Mouse (Mus musculus) neural tube, embryonic 12.5 days (tissue): ENCODE measurements around the gene Thoc6. TPM values are rescaled to one million over a fixed set of nuclear protein-coding genes. Genes with fewer than 3 reads are reported as not detected.

Experiments used
- ATAC-seq: fragments of 200-750 bp; cut with Nextera tagmentation; 2 replicates; pipeline ENCODE4 v1.8.0; 2017; ENCODE audit warnings: low read depth, mild to moderate bottlenecking, moderate TSS enrichment, moderate library complexity; ENCODE audit not compliant: low FRiP score
- H3K27ac ChIP-seq: fragments of 300-500 bp; sonication (generic); 2 replicates; pipeline ENCODE4 v1.5.1; 2016
- H3K27me3 ChIP-seq: fragments of 300-500 bp; sonication (generic); replicated peaks from 2 replicates; pipeline ENCODE4 v1.6.1; 2016; ENCODE audit warnings: mild to moderate bottlenecking
- H3K36me3 ChIP-seq: fragments of 300-500 bp; sonication (generic); 2 replicates; pipeline ENCODE4 v1.6.1; 2016; ENCODE audit warnings: mild to moderate bottlenecking
- H3K4me1 ChIP-seq: fragments of 300-500 bp; sonication (generic); 2 replicates; pipeline ENCODE4 v1.6.1; 2016
- H3K4me2 ChIP-seq: fragments of 300-500 bp; sonication (generic); replicated peaks from 2 replicates; pipeline ENCODE4 v1.6.1; 2016; ENCODE audit warnings: mild to moderate bottlenecking
- H3K4me3 ChIP-seq: fragments of 300-500 bp; sonication (generic); 2 replicates; pipeline ENCODE4 v1.5.1; 2016
- H3K9ac ChIP-seq: fragments of 300-500 bp; sonication (generic); 2 replicates; pipeline ENCODE4 v1.6.1; 2016; ENCODE audit warnings: mild to moderate bottlenecking
- H3K9me3 ChIP-seq: fragments of 300-500 bp; sonication (generic); 2 replicates; pipeline ENCODE4 v1.6.1; 2016; ENCODE audit warnings: mild to moderate bottlenecking
- WGBS: fragments of 180-500 bp; shearing (Covaris S2); methylation state at CpG from one replicate; pipeline ENCODE4 v1.1.7; 2016; 5-methylcytosine and 5-hydroxymethylcytosine counted together
- polyA plus RNA-seq: library from polyadenylated mRNA; unstranded; fragments of >200 nt; fragmentation: Nextera tagmentation; extraction: Ambion mirVana; gene quantifications from 2 replicates; pipeline ENCODE4 v1.2.1, GENCODE M21; 2016

Thoc6 gene
- polyA plus RNA-seq, 1 experiment from 2014 or later: 54.0 TPM

GRCm38 (mm10) chr17:23675564-23676281, 2.0 kb upstream of the Thoc6 start:
- Histone ChIP-seq H3K4me2 (peak overlapping the region; percentile 95), H3K36me3 (no peaks in the 10 kb centered on the region; the same call in 1 of the 2 replicates), H3K9ac (0 out of 2 replicates have a peak overlapping the region, but pooled peaks have one; percentile 52), H3K27me3 (peaks cover 55% of the 10 kb centered on the region), H3K4me1 (peaks cover 37% of the 10 kb centered on the region), H3K4me3 (peak overlapping the region; percentile 40; the same call in 1 of the 2 replicates), H3K9me3 (no peaks in the 10 kb centered on the region), H3K27ac (no peak overlapping the region)
- ATAC-seq: no peak
- 10% methylated on average over 15 of the region's 15 CpGs for WGBS

GRCm38 (mm10) chr17:23675127-23675526, 1.4 kb upstream of the Thoc6 start:
- no peak overlapping the region for H3K27ac ChIP-seq
- H3K27me3 ChIP-seq: peaks cover 49% of the 10 kb centered on the region
- H3K4me2 ChIP-seq: peak overlapping the region; percentile 95; the same call in 1 of the 2 replicates
- no peak overlapping the region for H3K4me3 ChIP-seq
- H3K9me3 ChIP-seq: no peaks in the 10 kb centered on the region
- peaks cover 37% of the 10 kb centered on the region for H3K4me1 ChIP-seq
- H3K36me3 ChIP-seq: peaks cover 5% of the 10 kb centered on the region
- WGBS: 57% methylated on average over 5 of the region's 5 CpGs
- no peak overlapping the region for H3K9ac ChIP-seq
- no peak for ATAC-seq

GRCm38 (mm10) chr17:23674271-23674952, 730 bp upstream of the Thoc6 start:
- Histone ChIP-seq H3K27ac (no peak overlapping the region), H3K4me2 (peak overlapping the region; percentile 77), H3K36me3 (peaks cover 11% of the 10 kb centered on the region), H3K9me3 (no peaks in the 10 kb centered on the region), H3K4me3 (peak overlapping the region; percentile 56), H3K27me3 (peaks cover 42% of the 10 kb centered on the region), H3K4me1 (peaks cover 33% of the 10 kb centered on the region), H3K9ac (peak overlapping the region; percentile 61; the same call in 1 of the 2 replicates)
- 44% methylated on average over 9 of the region's 9 CpGs for WGBS
- no peak for ATAC-seq

- H3K4me3 ChIP-seq: no peak overlapping the region
- H3K27me3 ChIP-seq: peaks cover 26% of the 10 kb centered on the region
- no peaks in the 10 kb centered on the region for H3K9me3 ChIP-seq
- H3K9ac ChIP-seq: no peak overlapping the region
- no peak for ATAC-seq
- peaks cover 26% of the 10 kb centered on the region for H3K36me3 ChIP-seq
- H3K4me2 ChIP-seq: peak overlapping the region; percentile 77
- WGBS: 71% methylated on average over 3 of the region's 3 CpGs
- no peak overlapping the region for H3K27ac ChIP-seq
- peaks cover 29% of the 10 kb centered on the region for H3K4me1 ChIP-seq
Measured at GRCm38 (mm10) chr17:23672761-23673160, 921 bp downstream of the Thoc6 start.

GRCm38 (mm10) chr17:23671519-23671918, 2.2 kb downstream of the Thoc6 start:
- H3K4me2 ChIP-seq: no peak overlapping the region
- no peak overlapping the region for H3K4me3 ChIP-seq
- H3K27ac ChIP-seq: no peak overlapping the region
- peaks cover 24% of the 10 kb centered on the region for H3K4me1 ChIP-seq
- H3K9me3 ChIP-seq: no peaks in the 10 kb centered on the region
- peaks cover 22% of the 10 kb centered on the region for H3K27me3 ChIP-seq
- no peak for ATAC-seq
- WGBS: 96% methylated on average over 3 of the region's 3 CpGs
- no peak overlapping the region for H3K9ac ChIP-seq
- peaks cover 38% of the 10 kb centered on the region for H3K36me3 ChIP-seq

GRCm38 (mm10) chr17:23670516-23671074, 3.1 kb downstream of the Thoc6 start:
- Histone ChIP-seq H3K9me3 (no peaks in the 10 kb centered on the region), H3K9ac (no peak overlapping the region), H3K4me3 (no peak overlapping the region), H3K27me3 (peaks cover 13% of the 10 kb centered on the region), H3K27ac (no peak overlapping the region), H3K4me1 (peaks cover 15% of the 10 kb centered on the region), H3K36me3 (peaks cover 41% of the 10 kb centered on the region), H3K4me2 (no peak overlapping the region)
- 96% methylated on average over 7 of the region's 7 CpGs for WGBS
- ATAC-seq: no peak

GRCm38 (mm10) chr17:23665511-23665910, 8.2 kb downstream of the Thoc6 start:
- no peak overlapping the region for H3K9ac ChIP-seq
- no peaks in the 10 kb centered on the region for H3K4me1 ChIP-seq
- no peak overlapping the region for H3K27ac ChIP-seq
- H3K27me3 ChIP-seq: peaks cover 22% of the 10 kb centered on the region
- H3K4me3 ChIP-seq: no peak overlapping the region
- no peaks in the 10 kb centered on the region for H3K9me3 ChIP-seq
- 81% methylated on average over 14 of the region's 14 CpGs for WGBS
- peaks cover 39% of the 10 kb centered on the region for H3K36me3 ChIP-seq
- no peak overlapping the region for H3K4me2 ChIP-seq
- ATAC-seq: no peak

GRCm38 (mm10) chr17:23664556-23665021, 9.1 kb downstream of the Thoc6 start:
- Histone ChIP-seq H3K27me3 (peaks cover 31% of the 10 kb centered on the region), H3K36me3 (peaks cover 30% of the 10 kb centered on the region), H3K4me1 (no peaks in the 10 kb centered on the region), H3K4me2 (no peak overlapping the region), H3K9ac (no peak overlapping the region), H3K4me3 (no peak overlapping the region), H3K27ac (no peak overlapping the region), H3K9me3 (no peaks in the 10 kb centered on the region)
- 19% methylated on average over 5 of the region's 5 CpGs for WGBS
- ATAC-seq: peak; percentile 61; the same call in 1 of the 2 replicates

- peaks cover 3% of the 10 kb centered on the region; the same call in 1 of the 2 replicates for H3K36me3 ChIP-seq
- 2% methylated on average over 9 of the region's 9 CpGs for WGBS
- H3K4me2 ChIP-seq: no peak overlapping the region
- no peak overlapping the region for H3K4me3 ChIP-seq
- no peak overlapping the region for H3K9ac ChIP-seq
- H3K4me1 ChIP-seq: no peaks in the 10 kb centered on the region
- peaks cover 38% of the 10 kb centered on the region for H3K27me3 ChIP-seq
- no peaks in the 10 kb centered on the region for H3K9me3 ChIP-seq
- ATAC-seq: no peak
- no peak overlapping the region for H3K27ac ChIP-seq
Measured at GRCm38 (mm10) chr17:23661526-23661925, 12.2 kb downstream of the Thoc6 start.

- Histone ChIP-seq H3K4me3 (no peak overlapping the region), H3K4me2 (no peak overlapping the region), H3K36me3 (no peaks in the 10 kb centered on the region), H3K9me3 (no peaks in the 10 kb centered on the region), H3K27me3 (peaks cover 41% of the 10 kb centered on the region), H3K27ac (no peak overlapping the region), H3K4me1 (no peaks in the 10 kb centered on the region), H3K9ac (no peak overlapping the region)
- 3% methylated on average over 14 of the region's 14 CpGs for WGBS
- no peak for ATAC-seq
Measured at GRCm38 (mm10) chr17:23660876-23661200, 12.8 kb downstream of the Thoc6 start.

- Histone ChIP-seq H3K27me3 (peaks cover 41% of the 10 kb centered on the region), H3K4me1 (no peaks in the 10 kb centered on the region), H3K4me3 (no peak within 1 kb of the TSS), H3K9me3 (no peaks in the 10 kb centered on the region), H3K36me3 (no peaks in the 10 kb centered on the region), H3K9ac (no peak within 1 kb of the TSS), H3K27ac (no peak within 1 kb of the TSS), H3K4me2 (no peak within 1 kb of the TSS; the same call in 1 of the 2 replicates)
- ATAC-seq: no peak
- 5% methylated on average over 27 of the region's 27 CpGs for WGBS
Measured at GRCm38 (mm10) chr17:23660117-23660875, 13.4 kb downstream of the Thoc6 start, which contains the start of gene Bicdl2. TSS of gene Bicdl2 (plus strand) at chr17:23660506.

- Histone ChIP-seq H3K9me3 (no peaks in the 10 kb centered on the region), H3K27ac (no peak overlapping the region), H3K4me1 (no peaks in the 10 kb centered on the region), H3K9ac (no peak overlapping the region), H3K27me3 (peaks cover 41% of the 10 kb centered on the region), H3K4me2 (no peak overlapping the region), H3K36me3 (no peaks in the 10 kb centered on the region), H3K4me3 (no peak overlapping the region)
- ATAC-seq: no peak
- WGBS: 81% methylated on average over 3 of the region's 3 CpGs
Measured at GRCm38 (mm10) chr17:23658450-23658849, 15.2 kb downstream of the Thoc6 start.
